20 mouse cellular contexts compared by ENCODE assay signal in genomic region chr1:131284167-131284566, GRCm38 (mm10). TPM values are rescaled to one million over a fixed set of nuclear protein-coding genes. Genes with fewer than 3 reads are reported as not detected.
DNase-seq lines count a peak whose midpoint lies in the region; ATAC-seq lines count a peak whose summit lies in the region.
"Had no signal": no experiment of that assay in that cellular context is flagged by ENCODE, and none has a peak within 500 bp of the region (broad histone marks: within the 10 kb centered on the region; RNA-seq: fewer than 3 reads in every experiment).

No protein-coding gene starts in this region.

- no peak overlapping the region for H3K4me3 ChIP-seq in hindbrain, embryonic 13.5 days
- no peak overlapping the region for H3K4me3 ChIP-seq in hindbrain, embryonic 12.5 days
- no peak overlapping the region for H3K4me3 ChIP-seq in midbrain, embryonic 14.5 days (replicated peaks; ENCODE audit: low read depth, low read length)
- H3K4me3 ChIP-seq in kidney, embryonic 15.5 days (replicated peaks), result no peak overlapping the region
- H3K4me3 ChIP-seq: embryonic facial prominence, embryonic 10.5 days; heart, embryonic 10.5 days; limb, embryonic 10.5 days; neural tube, embryonic 12.5 days had no signal

- DNase-seq in retina, postnatal 1 day, result peak; percentile 24
- no peak for DNase-seq in retina, embryonic 14.5 days (ENCODE audit: low spot score)
- DNase-seq in midbrain, embryonic 14.5 days, result peak; percentile 39
- no peak for DNase-seq in kidney, postnatal 10 days
- DNase-seq: cerebellum, postnatal 25 days; gastrocnemius, postnatal 36 days; heart, postnatal 10 days; kidney, adult 8-10 months; layer of hippocampus, postnatal 36 days; lung, adult 2 months; lung, postnatal 36 days had no signal

- H3K4me2 ChIP-seq in hindbrain, embryonic 13.5 days, result no peak overlapping the region
- no peak overlapping the region for H3K4me2 ChIP-seq in hindbrain, embryonic 12.5 days (replicated peaks)
- no peak overlapping the region for H3K4me2 ChIP-seq in midbrain, embryonic 14.5 days (ENCODE audit: low read length)
- no peak overlapping the region for H3K4me2 ChIP-seq in kidney, embryonic 15.5 days
- H3K4me2 ChIP-seq: liver, embryonic 11.5 days; neural tube, embryonic 12.5 days had no signal

- H3K9me3 ChIP-seq in hindbrain, embryonic 13.5 days, result no peaks in the 10 kb centered on the region
- no peaks in the 10 kb centered on the region for H3K9me3 ChIP-seq in hindbrain, embryonic 12.5 days (replicated peaks)
- no peaks in the 10 kb centered on the region for H3K9me3 ChIP-seq in midbrain, embryonic 14.5 days (ENCODE audit: control insufficient read depth, low read length)
- H3K9me3 ChIP-seq in kidney, embryonic 15.5 days (replicated peaks), result no peaks in the 10 kb centered on the region
- H3K9me3 ChIP-seq: embryonic facial prominence, embryonic 10.5 days; heart, embryonic 10.5 days; limb, embryonic 10.5 days; neural tube, embryonic 12.5 days had no signal

- H3K27me3 ChIP-seq in hindbrain, embryonic 13.5 days, result no peaks in the 10 kb centered on the region
- H3K27me3 ChIP-seq in hindbrain, embryonic 12.5 days, result no peaks in the 10 kb centered on the region
- no peaks in the 10 kb centered on the region for H3K27me3 ChIP-seq in midbrain, embryonic 14.5 days (ENCODE audit: control insufficient read depth, insufficient read depth, low read length)
- no peaks in the 10 kb centered on the region for H3K27me3 ChIP-seq in kidney, embryonic 15.5 days
- H3K27me3 ChIP-seq: neural tube, embryonic 12.5 days had no signal

- H3K4me1 ChIP-seq in hindbrain, embryonic 13.5 days (replicated peaks), result peaks cover 8% of the 10 kb centered on the region
- H3K4me1 ChIP-seq in hindbrain, embryonic 12.5 days, result no peaks in the 10 kb centered on the region
- H3K4me1 ChIP-seq in midbrain, embryonic 14.5 days (ENCODE audit: control insufficient read depth, insufficient read depth, low read length), result no peaks in the 10 kb centered on the region
- H3K4me1 ChIP-seq in kidney, embryonic 15.5 days, result peaks cover 11% of the 10 kb centered on the region
- H3K4me1 ChIP-seq: neural tube, embryonic 12.5 days had no signal

- no peak overlapping the region for H3K9ac ChIP-seq in hindbrain, embryonic 13.5 days
- H3K9ac ChIP-seq in hindbrain, embryonic 12.5 days, result no peak overlapping the region
- no peak overlapping the region for H3K9ac ChIP-seq in midbrain, embryonic 14.5 days (replicated peaks; ENCODE audit: low read length)
- H3K9ac ChIP-seq in kidney, embryonic 15.5 days, result no peak overlapping the region
- H3K9ac ChIP-seq: neural tube, embryonic 12.5 days had no signal

- ATAC-seq in hindbrain, embryonic 13.5 days (ENCODE audit: low FRiP score), result 0 out of 2 replicates have a peak, but pooled peaks have one; percentile 49
- ATAC-seq in hindbrain, embryonic 12.5 days (ENCODE audit: low FRiP score), result no peak
- ATAC-seq in midbrain, embryonic 14.5 days (ENCODE audit: low FRiP score, low TSS enrichment), result peak; percentile 27; the same call in 1 of the 2 replicates
- ATAC-seq in kidney, embryonic 15.5 days (replicated peaks; ENCODE audit: low FRiP score), result no peak
- ATAC-seq: inflammation-experienced regulatory T-cells, adult 6 months had no signal

- peak overlapping the region; percentile 30; the same call in 1 of the 2 replicates for H3K27ac ChIP-seq in hindbrain, embryonic 13.5 days
- no peak overlapping the region for H3K27ac ChIP-seq in hindbrain, embryonic 12.5 days
- H3K27ac ChIP-seq in midbrain, embryonic 14.5 days (replicated peaks; ENCODE audit: low read depth, low read length), result no peak overlapping the region
- H3K27ac ChIP-seq in kidney, embryonic 15.5 days, result no peak overlapping the region
- H3K27ac ChIP-seq: embryonic facial prominence, embryonic 10.5 days; heart, embryonic 10.5 days; limb, embryonic 10.5 days; neural tube, embryonic 12.5 days had no signal

- WGBS in hindbrain, embryonic 13.5 days, result 77% methylated on average over 1 of the region's 1 CpGs
- WGBS in hindbrain, embryonic 12.5 days, result 79% methylated on average over 1 of the region's 1 CpGs
- 69% methylated on average over 1 of the region's 1 CpGs for WGBS in midbrain, embryonic 14.5 days
- WGBS in kidney, embryonic 15.5 days, result 79% methylated on average over 1 of the region's 1 CpGs

- peaks cover 16% of the 10 kb centered on the region for H3K36me3 ChIP-seq in hindbrain, embryonic 13.5 days
- H3K36me3 ChIP-seq in hindbrain, embryonic 12.5 days, result peaks cover under 1% of the 10 kb centered on the region; the same call in 1 of the 2 replicates
- H3K36me3 ChIP-seq in midbrain, embryonic 14.5 days (ENCODE audit: control insufficient read depth, insufficient read depth, low read length), result peaks cover 13% of the 10 kb centered on the region
- H3K36me3 ChIP-seq in kidney, embryonic 15.5 days, result peaks cover 22% of the 10 kb centered on the region

RNA-seq across cellular contexts. Expression of gene Ikbke, which starts 4.8 kb away (rescaled TPM):
- 0.66 and 0.92 TPM in 2 replicates for polyA plus RNA-seq in hindbrain, embryonic 13.5 days (2015; fragmentation: Nextera tagmentation; extraction: Ambion mirVana)
- 1.8 and 2.6 TPM in 2 replicates for polyA plus RNA-seq in hindbrain, embryonic 12.5 days (2016; fragmentation: Nextera tagmentation; extraction: Ambion mirVana)
- polyA plus RNA-seq in midbrain, embryonic 14.5 days (2014; fragmentation: Nextera tagmentation; extraction: Ambion mirVana), result 0.22 and 0.87 TPM in 2 replicates
- polyA plus RNA-seq in kidney, embryonic 15.5 days (2015; fragmentation: Nextera tagmentation; extraction: Ambion mirVana), result 3.2 and 4.0 TPM in 2 replicates

RNA-seq across cellular contexts. Expression of gene Rassf5, which starts 39.1 kb away (rescaled TPM):
- polyA plus RNA-seq in hindbrain, embryonic 13.5 days (2015; fragmentation: Nextera tagmentation; extraction: Ambion mirVana), result 2.6 TPM in 2 replicates
- 1.8 and 2.4 TPM in 2 replicates for polyA plus RNA-seq in hindbrain, embryonic 12.5 days (2016; fragmentation: Nextera tagmentation; extraction: Ambion mirVana)
- 2.9 and 3.0 TPM in 2 replicates for polyA plus RNA-seq in midbrain, embryonic 14.5 days (2014; fragmentation: Nextera tagmentation; extraction: Ambion mirVana)
- polyA plus RNA-seq in kidney, embryonic 15.5 days (2015; fragmentation: Nextera tagmentation; extraction: Ambion mirVana), result 2.8 and 2.9 TPM in 2 replicates

Comparison
In these comparisons a context has a peak if more than half of its experiments do, and no peak if none do; other contexts are left out.
1. ATAC-seq: peak in hindbrain, embryonic 13.5 days (single experiment) and midbrain, embryonic 14.5 days (single experiment); none in hindbrain, embryonic 12.5 days (single experiment) and kidney, embryonic 15.5 days (single experiment).
2. DNase-seq: peak in retina, postnatal 1 day (single experiment) and midbrain, embryonic 14.5 days (single experiment); none in retina, embryonic 14.5 days (single experiment) and kidney, postnatal 10 days (single experiment).